Mouse (Mus musculus) liver, embryonic 12.5 days (tissue): ENCODE results near the gene Cemip. TPM values are rescaled to one million over a fixed set of nuclear protein-coding genes. Genes with fewer than 3 reads are reported as not detected.

Source experiments
- ATAC-seq: fragments of 200-750 bp; cut with Nextera tagmentation; 2 replicates; pipeline ENCODE4 v1.8.0; 2017; ENCODE audit warnings: moderate number of reproducible peaks, mild to moderate bottlenecking, moderate library complexity
- H3K27ac ChIP-seq: fragments of 300-500 bp; sonication (generic); 2 replicates; pipeline ENCODE4 v1.5.1; 2016; ENCODE audit warnings: mild to moderate bottlenecking
- H3K27me3 ChIP-seq: fragments of 300-500 bp; sonication (generic); replicated peaks from 2 replicates; pipeline ENCODE4 v1.6.1; 2016; ENCODE audit warnings: mild to moderate bottlenecking, moderate library complexity
- H3K36me3 ChIP-seq: fragments of 300-500 bp; sonication (generic); 2 replicates; pipeline ENCODE4 v1.6.1; 2016; ENCODE audit warnings: mild to moderate bottlenecking, moderate library complexity
- H3K4me1 ChIP-seq: fragments of 300-500 bp; sonication (generic); 2 replicates; pipeline ENCODE4 v1.6.1; 2016
- H3K4me2 ChIP-seq: fragments of 300-500 bp; sonication (generic); 2 replicates; pipeline ENCODE4 v1.6.1; 2016; ENCODE audit warnings: mild to moderate bottlenecking, moderate library complexity
- H3K4me3 ChIP-seq: fragments of 300-500 bp; sonication (generic); 2 replicates; pipeline ENCODE4 v1.5.1; 2016; ENCODE audit warnings: mild to moderate bottlenecking, moderate library complexity
- H3K9ac ChIP-seq: fragments of 300-500 bp; sonication (generic); 2 replicates; pipeline ENCODE4 v1.6.1; 2016; ENCODE audit warnings: mild to moderate bottlenecking, moderate library complexity
- H3K9me3 ChIP-seq: fragments of 300-500 bp; sonication (generic); replicated peaks from 2 replicates; pipeline ENCODE4 v1.6.1; 2016; ENCODE audit warnings: mild to moderate bottlenecking, moderate library complexity
- WGBS: fragments of 180-500 bp; shearing (Covaris S2); methylation state at CpG from one replicate; pipeline ENCODE4 v1.1.7; 2016; ENCODE audit not compliant: insufficient replicate concordance; 5-methylcytosine and 5-hydroxymethylcytosine counted together
- polyA plus RNA-seq: library from polyadenylated mRNA; unstranded; fragments of >200 nt; fragmentation: Nextera tagmentation; extraction: Ambion mirVana; gene quantifications from 2 replicates; pipeline ENCODE4 v1.2.1, GENCODE M21; 2016

Cemip gene
- polyA plus RNA-seq, 1 experiment from 2014 or later = 0.05 TPM

DNA sequence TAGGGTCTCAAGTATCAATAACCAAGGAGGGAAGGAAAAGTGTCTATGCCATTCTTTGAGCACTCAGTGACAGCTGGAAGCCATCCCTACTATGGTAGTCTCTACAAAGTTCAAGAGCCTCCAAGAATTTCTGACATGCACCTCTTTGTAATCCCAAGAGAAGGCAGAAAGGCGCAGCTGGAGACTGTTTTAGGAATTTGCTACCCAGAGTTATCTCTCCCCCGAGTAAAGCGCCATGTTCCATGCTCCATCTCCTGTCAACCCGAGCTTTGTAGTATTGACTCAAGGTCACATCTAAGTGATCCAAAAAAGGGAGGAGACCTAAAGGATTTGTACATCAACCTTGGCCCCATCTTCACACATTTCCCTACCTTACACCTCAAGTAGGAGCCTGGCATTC, 40.8 kb downstream of the Cemip start:
- H3K4me1 ChIP-seq = no peaks in the 10 kb centered on the region
- no peak overlapping the region for H3K9ac ChIP-seq
- H3K27ac ChIP-seq = no peak overlapping the region
- no peak for ATAC-seq
- no peaks in the 10 kb centered on the region for H3K36me3 ChIP-seq
- H3K4me2 ChIP-seq = no peak overlapping the region
- no peaks in the 10 kb centered on the region for H3K27me3 ChIP-seq
- no peaks in the 10 kb centered on the region for H3K9me3 ChIP-seq
- 64% methylated on average over 4 of the region's 4 CpGs for WGBS
- no peak overlapping the region for H3K4me3 ChIP-seq

DNA sequence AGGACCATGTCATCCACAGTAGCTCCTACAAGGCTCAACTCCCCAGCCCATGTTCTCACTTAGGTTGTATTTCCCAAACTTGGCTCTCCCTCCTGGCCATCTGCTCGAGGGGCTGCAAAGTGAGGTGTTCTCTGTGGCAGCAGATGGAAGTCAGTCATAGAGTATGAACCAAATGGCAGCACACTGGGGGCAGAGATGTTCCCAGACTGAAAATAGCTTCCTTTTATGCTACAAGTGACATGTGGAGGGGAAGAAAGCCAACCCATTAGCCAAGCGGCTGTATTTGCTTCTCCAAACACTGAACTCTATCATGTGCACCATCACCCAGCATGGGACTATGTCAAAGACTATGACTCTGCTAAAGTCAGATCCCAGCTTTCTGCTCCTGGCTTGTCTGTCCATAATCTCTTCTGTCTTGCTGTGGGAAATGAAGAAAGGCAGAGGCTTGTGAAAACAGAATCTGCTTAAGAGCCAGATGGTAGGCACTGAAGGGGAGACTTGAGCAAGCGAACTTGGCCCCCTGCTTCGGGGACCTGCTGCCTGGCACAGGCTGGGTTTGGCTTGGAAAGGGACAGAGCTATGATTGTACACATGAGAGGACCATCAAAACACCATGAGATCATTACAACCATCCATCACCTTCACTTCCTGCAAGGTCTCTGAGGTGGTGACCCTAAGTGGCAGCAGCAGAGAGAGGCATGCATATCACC, 41.6 kb downstream of the Cemip start:
- Histone ChIP-seq H3K4me3 (no peak overlapping the region), H3K4me2 (no peak overlapping the region), H3K36me3 (no peaks in the 10 kb centered on the region), H3K27ac (no peak overlapping the region), H3K4me1 (no peaks in the 10 kb centered on the region), H3K27me3 (no peaks in the 10 kb centered on the region), H3K9ac (no peak overlapping the region), H3K9me3 (no peaks in the 10 kb centered on the region)
- WGBS = 53% methylated on average over 4 of the region's 4 CpGs
- no peak for ATAC-seq

DNA sequence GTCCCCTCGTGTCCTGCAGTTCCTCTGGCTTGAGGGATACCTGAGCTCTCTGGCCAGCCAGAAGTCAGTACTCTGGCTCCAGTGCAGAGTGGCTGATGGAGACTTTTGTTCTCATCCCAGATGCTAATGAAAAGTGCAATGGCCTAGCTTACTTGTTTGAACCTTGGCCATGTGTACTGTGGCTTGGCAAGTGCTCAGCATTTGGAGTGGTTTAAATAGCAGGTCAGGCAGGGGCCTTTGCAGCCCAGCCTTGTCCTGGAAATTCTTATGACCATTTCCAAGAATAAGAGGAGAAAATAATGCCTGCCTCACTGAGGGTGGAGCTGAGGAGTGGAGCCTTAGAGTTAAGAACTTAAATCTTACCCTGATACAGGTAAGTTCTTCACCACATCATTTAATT, 43.6 kb downstream of the Cemip start:
- H3K9ac ChIP-seq = no peak overlapping the region
- no peak for ATAC-seq
- WGBS = 28% methylated on average over 1 of the region's 1 CpGs

DNA sequence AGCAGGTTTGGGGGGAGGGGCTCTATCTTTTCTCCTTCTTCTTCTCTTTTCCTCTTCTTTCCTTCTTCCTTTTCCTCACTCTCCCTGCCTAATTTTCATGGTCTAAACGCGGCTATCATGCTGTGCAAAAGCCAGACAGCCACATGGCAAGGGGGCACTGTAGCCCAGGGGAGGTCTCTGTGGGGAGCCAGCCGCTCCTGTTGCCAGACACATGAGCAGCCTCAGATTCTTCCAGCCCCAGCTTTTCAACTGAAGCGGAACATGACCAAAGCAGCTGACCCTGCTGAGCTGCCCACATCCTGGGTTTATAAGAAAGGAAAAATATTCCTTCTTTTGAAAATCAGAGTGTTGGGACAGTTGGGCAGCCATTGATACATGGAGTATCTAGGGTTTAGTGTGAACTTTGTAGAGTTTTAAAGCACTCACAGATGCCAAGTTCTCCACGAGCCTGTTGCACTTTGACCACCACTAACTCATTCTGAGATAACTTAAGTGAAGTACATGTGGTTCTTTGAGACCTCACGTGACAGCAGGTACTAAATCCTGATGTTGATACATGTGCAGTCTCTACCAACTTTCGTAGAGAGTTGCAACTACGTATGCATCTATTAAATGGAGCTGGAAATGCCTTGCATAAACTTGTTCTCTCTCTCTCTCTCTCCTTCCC, 46.3 kb downstream of the Cemip start:
- Histone ChIP-seq H3K4me2 (no peak overlapping the region), H3K9me3 (no peaks in the 10 kb centered on the region), H3K4me1 (no peaks in the 10 kb centered on the region), H3K9ac (no peak overlapping the region), H3K4me3 (no peak overlapping the region), H3K27ac (no peak overlapping the region), H3K27me3 (no peaks in the 10 kb centered on the region), H3K36me3 (no peaks in the 10 kb centered on the region)
- 48% methylated on average over 8 of the region's 8 CpGs for WGBS
- no peak for ATAC-seq

More for the DNA sequence above, 43.6 kb downstream of the Cemip start:
- no peak overlapping the region for H3K4me3 ChIP-seq
- H3K27ac ChIP-seq = no peak overlapping the region
- no peaks in the 10 kb centered on the region for H3K9me3 ChIP-seq
- H3K4me2 ChIP-seq = no peak overlapping the region
- H3K4me1 ChIP-seq = no peaks in the 10 kb centered on the region
- H3K36me3 ChIP-seq = no peaks in the 10 kb centered on the region
- no peaks in the 10 kb centered on the region for H3K27me3 ChIP-seq

DNA sequence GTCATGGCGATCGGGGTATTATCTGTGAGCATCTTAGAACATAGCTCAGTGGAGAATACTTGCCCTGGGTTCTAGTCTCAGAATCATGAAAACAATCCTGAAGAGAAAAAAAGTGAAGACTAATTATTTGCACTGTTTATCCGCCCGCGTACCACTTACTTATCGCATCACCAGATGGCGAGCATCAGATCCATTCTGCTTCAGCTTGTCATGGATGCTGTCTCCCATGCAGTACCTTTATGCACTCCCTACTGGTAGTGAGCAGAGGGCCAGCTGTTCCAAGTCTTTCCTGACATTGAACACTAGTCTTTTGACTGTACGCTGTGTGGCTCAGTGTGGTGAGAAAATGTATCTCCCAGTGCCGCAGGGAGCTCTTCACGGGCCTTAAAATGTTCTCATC, 47.7 kb downstream of the Cemip start:
- no peak overlapping the region for H3K4me2 ChIP-seq
- H3K9ac ChIP-seq = no peak overlapping the region
- 85% methylated on average over 10 of the region's 10 CpGs for WGBS
- H3K36me3 ChIP-seq = no peaks in the 10 kb centered on the region
- no peaks in the 10 kb centered on the region for H3K27me3 ChIP-seq
- no peaks in the 10 kb centered on the region for H3K9me3 ChIP-seq
- no peak overlapping the region for H3K27ac ChIP-seq
- no peak for ATAC-seq
- no peak overlapping the region for H3K4me3 ChIP-seq
- H3K4me1 ChIP-seq = no peaks in the 10 kb centered on the region

DNA sequence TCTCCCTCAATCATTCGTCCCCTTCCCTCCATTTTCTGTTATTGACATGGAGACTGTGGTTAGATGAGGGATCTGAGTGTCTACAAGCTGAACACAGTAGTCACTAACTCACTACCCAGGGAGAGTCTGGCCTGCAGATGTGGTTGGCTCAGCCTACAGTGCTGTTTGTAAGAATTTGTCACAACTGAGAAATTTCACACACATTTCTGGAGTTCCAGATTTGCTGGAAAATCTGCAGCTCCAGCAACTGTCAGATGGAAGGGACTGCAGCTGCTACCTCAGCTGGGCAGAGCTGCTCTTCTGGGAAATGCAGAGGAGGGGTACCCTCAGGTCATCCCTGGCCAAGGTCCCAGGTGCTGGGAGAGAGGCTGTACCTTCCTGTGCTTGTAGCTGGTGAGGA, 53.5 kb downstream of the Cemip start:
- Histone ChIP-seq H3K4me1 (no peaks in the 10 kb centered on the region), H3K9ac (no peak overlapping the region), H3K27ac (no peak overlapping the region), H3K9me3 (no peaks in the 10 kb centered on the region), H3K4me2 (no peak overlapping the region), H3K36me3 (no peaks in the 10 kb centered on the region), H3K27me3 (no peaks in the 10 kb centered on the region), H3K4me3 (no peak overlapping the region)
- WGBS = 50% methylated on average over 1 of the region's 1 CpGs
- ATAC-seq = no peak

DNA sequence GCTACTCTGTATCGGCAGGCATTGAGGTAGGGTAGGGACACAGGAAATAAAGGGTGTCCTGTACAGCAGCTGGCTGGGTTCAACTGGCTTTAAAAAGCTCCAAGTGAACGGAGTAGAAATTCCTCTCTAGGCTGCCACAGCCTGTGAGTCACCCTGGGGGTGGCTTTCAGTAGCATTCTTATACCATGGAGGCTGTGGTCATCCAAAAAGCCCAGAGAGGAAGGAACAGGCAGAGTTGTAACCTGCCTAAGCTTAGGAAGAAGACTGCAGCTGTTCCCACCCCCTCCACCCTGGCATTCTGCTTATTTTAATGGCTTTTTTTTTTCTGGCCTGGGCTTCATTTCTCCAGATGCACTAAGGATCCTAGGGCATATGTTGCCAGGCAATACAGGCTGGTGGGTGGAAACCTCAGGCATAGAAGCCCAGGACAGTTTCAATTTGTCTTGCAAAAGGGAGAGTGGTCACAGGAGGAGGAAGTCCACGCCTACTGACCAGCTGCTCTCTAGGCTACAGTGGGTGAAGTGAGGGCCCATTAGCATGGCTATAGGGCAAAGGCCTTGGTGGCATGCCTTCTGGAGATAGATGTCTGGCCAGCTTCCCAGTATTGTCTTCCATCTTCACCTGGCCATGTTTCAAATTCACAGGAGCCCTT, 57.1 kb downstream of the Cemip start:
- H3K9ac ChIP-seq = no peak overlapping the region
- no peak for ATAC-seq
- no peaks in the 10 kb centered on the region for H3K4me1 ChIP-seq
- no peaks in the 10 kb centered on the region for H3K9me3 ChIP-seq
- 22% methylated on average over 3 of the region's 3 CpGs for WGBS
- H3K4me3 ChIP-seq = no peak overlapping the region
- H3K27me3 ChIP-seq = no peaks in the 10 kb centered on the region
- H3K27ac ChIP-seq = no peak overlapping the region
- no peaks in the 10 kb centered on the region for H3K36me3 ChIP-seq
- no peak overlapping the region for H3K4me2 ChIP-seq

DNA sequence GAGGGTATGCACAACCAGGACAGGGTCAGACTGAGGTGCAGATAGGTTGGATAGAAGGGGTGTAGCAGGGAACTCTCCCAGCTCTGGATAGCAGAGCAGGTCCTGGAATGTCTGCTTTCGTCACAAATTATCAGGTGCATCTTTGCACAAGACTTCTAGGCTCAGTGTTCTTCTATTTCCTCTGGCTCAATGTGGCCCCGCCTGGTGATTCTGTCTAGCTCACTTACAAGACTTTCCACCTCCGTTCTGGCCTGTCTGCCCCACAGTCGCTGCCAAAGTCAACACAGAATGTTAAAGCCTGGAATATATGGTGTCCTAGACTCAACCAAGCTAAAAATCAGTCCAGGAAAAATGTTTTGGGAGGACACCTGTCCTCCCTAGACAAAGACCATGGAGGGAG, 57.9 kb downstream of the Cemip start:
- H3K4me3 ChIP-seq = no peak overlapping the region
- no peaks in the 10 kb centered on the region for H3K4me1 ChIP-seq
- H3K27ac ChIP-seq = no peak overlapping the region
- WGBS = 56% methylated on average over 4 of the region's 4 CpGs
- H3K4me2 ChIP-seq = no peak overlapping the region
- H3K9ac ChIP-seq = no peak overlapping the region
- no peaks in the 10 kb centered on the region for H3K27me3 ChIP-seq
- H3K9me3 ChIP-seq = no peaks in the 10 kb centered on the region
- H3K36me3 ChIP-seq = no peaks in the 10 kb centered on the region
- no peak for ATAC-seq

DNA sequence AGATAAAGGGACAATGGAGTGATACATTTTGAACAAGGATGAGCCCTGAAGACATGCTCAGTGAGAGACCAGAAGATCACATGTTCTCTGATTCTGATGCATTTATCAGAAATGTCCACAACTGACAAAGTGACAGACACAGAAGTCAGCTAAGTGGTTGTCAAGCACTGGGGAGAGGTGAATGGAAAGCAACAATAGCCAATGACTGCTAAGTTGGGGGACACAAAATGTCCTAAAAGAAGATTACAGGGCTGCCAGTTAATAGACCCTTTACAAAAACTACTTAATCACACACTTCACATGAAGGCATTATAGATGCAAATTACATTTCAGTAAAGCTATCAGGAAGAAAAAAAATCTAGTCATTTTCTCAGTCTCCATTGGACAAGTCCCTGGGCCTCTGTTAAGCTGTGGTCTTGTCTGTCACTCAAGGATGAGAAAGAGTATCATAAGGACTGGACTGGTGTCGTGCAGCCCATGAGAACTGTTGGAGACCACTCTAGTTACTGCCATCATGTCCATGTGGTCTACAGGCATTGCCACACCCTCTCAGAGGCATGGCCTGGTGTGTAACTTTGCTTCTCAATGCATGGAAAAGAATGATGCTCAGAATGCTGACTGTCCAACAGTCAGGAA, 59.2 kb downstream of the Cemip start:
- ATAC-seq = no peak
- no peak overlapping the region for H3K4me2 ChIP-seq
- no peaks in the 10 kb centered on the region for H3K36me3 ChIP-seq

DNA sequence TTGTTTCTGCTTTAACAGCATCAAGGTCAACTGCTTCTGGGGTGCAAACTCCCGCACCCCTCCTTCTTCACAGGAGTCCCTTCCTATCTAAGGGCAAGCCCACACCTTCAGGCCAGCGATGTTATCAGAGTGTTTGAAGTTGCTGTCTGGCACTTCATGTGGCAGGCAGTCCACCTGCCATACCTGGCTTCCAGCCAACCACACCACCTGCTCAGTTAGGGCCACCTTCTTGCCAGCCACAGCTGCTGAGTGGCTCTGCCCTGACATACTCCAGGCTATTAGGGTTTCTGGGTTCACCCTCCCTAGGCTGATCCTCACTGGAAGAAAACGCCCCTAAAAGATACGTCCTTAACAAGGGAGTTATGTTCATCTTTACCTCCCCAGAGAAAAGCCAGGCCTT, 60.2 kb downstream of the Cemip start:
- no peak overlapping the region for H3K9ac ChIP-seq
- no peak overlapping the region for H3K4me2 ChIP-seq
- H3K9me3 ChIP-seq = no peaks in the 10 kb centered on the region
- no peaks in the 10 kb centered on the region for H3K4me1 ChIP-seq
- H3K27ac ChIP-seq = no peak overlapping the region
- H3K27me3 ChIP-seq = no peaks in the 10 kb centered on the region
- WGBS = 68% methylated on average over 4 of the region's 4 CpGs
- H3K36me3 ChIP-seq = no peaks in the 10 kb centered on the region
- H3K4me3 ChIP-seq = no peak overlapping the region
- no peak for ATAC-seq

More for the DNA sequence above, 59.2 kb downstream of the Cemip start:
- Histone ChIP-seq H3K9ac (no peak overlapping the region), H3K27me3 (no peaks in the 10 kb centered on the region), H3K27ac (no peak overlapping the region), H3K9me3 (no peaks in the 10 kb centered on the region), H3K4me1 (no peaks in the 10 kb centered on the region), H3K4me3 (no peak overlapping the region)
- 42% methylated on average over 1 of the region's 1 CpGs for WGBS

DNA sequence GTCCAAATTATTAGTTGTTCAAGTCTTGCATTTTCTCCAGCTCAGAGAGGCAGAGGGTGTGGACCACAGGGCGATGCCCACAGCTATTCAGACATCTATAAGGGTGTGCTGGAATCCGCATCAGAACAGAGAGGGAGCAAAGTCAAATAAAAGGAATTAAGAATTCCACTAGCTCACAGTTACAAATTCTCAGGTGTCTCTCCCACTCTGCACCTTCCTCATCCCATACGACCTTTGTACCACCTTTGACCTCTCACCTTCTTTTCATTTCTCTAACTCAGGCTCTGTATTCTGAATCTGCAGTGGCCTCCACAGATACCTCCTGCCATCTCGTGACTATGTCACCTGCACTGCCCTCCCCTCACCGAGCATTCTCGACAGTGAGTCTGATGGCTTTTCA, 62.8 kb downstream of the Cemip start:
- no peak overlapping the region for H3K4me2 ChIP-seq
- no peaks in the 10 kb centered on the region for H3K27me3 ChIP-seq
- 59% methylated on average over 6 of the region's 6 CpGs for WGBS
- no peak overlapping the region for H3K27ac ChIP-seq
- no peaks in the 10 kb centered on the region for H3K9me3 ChIP-seq
- H3K4me3 ChIP-seq = no peak overlapping the region
- H3K4me1 ChIP-seq = no peaks in the 10 kb centered on the region
- no peak for ATAC-seq
- no peaks in the 10 kb centered on the region for H3K36me3 ChIP-seq
- H3K9ac ChIP-seq = no peak overlapping the region

DNA sequence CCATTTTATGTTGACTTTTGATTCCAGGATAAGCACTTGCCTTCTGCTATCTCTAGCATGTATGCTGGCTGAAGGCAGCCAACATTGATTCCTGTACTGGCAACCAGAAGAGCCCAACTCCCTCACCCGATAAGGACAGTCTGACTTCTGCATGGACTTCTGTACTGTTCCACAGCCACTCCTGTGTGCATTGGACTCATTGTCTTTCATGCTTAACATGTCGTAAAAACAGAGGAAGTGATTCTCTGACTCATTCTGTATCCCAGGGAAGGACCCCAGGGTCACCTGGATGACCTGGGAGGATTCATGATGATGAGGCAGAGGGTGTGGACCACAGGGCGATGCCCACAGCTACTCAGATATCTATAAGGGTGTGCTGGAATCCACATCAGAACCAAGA, 63.8 kb downstream of the Cemip start:
- no peak overlapping the region for H3K4me3 ChIP-seq
- H3K9ac ChIP-seq = no peak overlapping the region
- H3K4me2 ChIP-seq = no peak overlapping the region
- no peak for ATAC-seq
- WGBS = 59% methylated on average over 3 of the region's 3 CpGs
- no peaks in the 10 kb centered on the region for H3K36me3 ChIP-seq
- no peak overlapping the region for H3K27ac ChIP-seq
- no peaks in the 10 kb centered on the region for H3K27me3 ChIP-seq
- no peaks in the 10 kb centered on the region for H3K4me1 ChIP-seq
- H3K9me3 ChIP-seq = no peaks in the 10 kb centered on the region
